Mouse (Mus musculus) kidney, adult 2 months (tissue): ENCODE data around the gene Rnaseh2b. TPM values are rescaled to one million over a fixed set of nuclear protein-coding genes. Genes with fewer than 3 reads are reported as not detected.

Experiments
- DNase-seq: peaks from one replicate; pipeline ENCODE4 v3.0.0; 2021
- H3K27ac ChIP-seq: fragments of 200-500 bp; 2 replicates; pipeline ENCODE4 v1.5.1; 2012; ENCODE audit warnings: low read depth, low read length, control low read depth, inconsistent platforms; ENCODE audit not compliant: insufficient read depth
- H3K27me3 ChIP-seq: fragments of 200-500 bp; replicated peaks from 2 replicates; pipeline ENCODE4 v1.6.1; 2012; ENCODE audit warnings: mild to moderate bottlenecking, moderate library complexity, low read length, inconsistent platforms; ENCODE audit not compliant: control insufficient read depth, insufficient read depth
- H3K36me3 ChIP-seq: fragments of 200-500 bp; 2 replicates; pipeline ENCODE4 v1.6.1; 2012; ENCODE audit warnings: mild to moderate bottlenecking, moderate library complexity, low read length, inconsistent platforms; ENCODE audit not compliant: control insufficient read depth, insufficient read depth
- H3K4me1 ChIP-seq: fragments of 200-500 bp; 2 replicates; pipeline ENCODE4 v1.6.1; 2011; ENCODE audit warnings: low read length; ENCODE audit not compliant: control insufficient read depth, insufficient read depth
- H3K4me3 ChIP-seq: fragments of 200-500 bp; 2 replicates; pipeline ENCODE4 v1.5.1; 2011; ENCODE audit warnings: mild to moderate bottlenecking, low read depth, low read length, control low read depth; ENCODE audit not compliant: insufficient read depth
- CTCF ChIP-seq: fragments of 200-500 bp; conservative IDR thresholded peaks from 2 replicates; pipeline ENCODE4 v1.5.1; 2011; ENCODE audit warnings: low read depth, mild to moderate bottlenecking, control low read depth, low read length, moderate library complexity, mixed read lengths; ENCODE audit not compliant: insufficient read depth, insufficient read length
- POLR2A ChIP-seq: fragments of 200-500 bp; IDR thresholded peaks from one replicate; pipeline ENCODE4 v1.6.1; 2011; ENCODE audit warnings: low read depth, low read length, control low read depth
- WGBS: fragments of 180-500 bp; shearing (Covaris S2); methylation state at CpG from one replicate; pipeline ENCODE4 v1.1.7; 2018; 5-methylcytosine and 5-hydroxymethylcytosine counted together
- polyA plus RNA-seq: library from polyadenylated mRNA; depleted of rRNA; stranded (reverse); fragments of >200 nt; gene quantifications from 2 replicates; pipeline ENCODE4 v1.2.3, GENCODE M21; 2012

Gene Rnaseh2b
- polyA plus RNA-seq, 1 experiment = 8.4 TPM

DNA sequence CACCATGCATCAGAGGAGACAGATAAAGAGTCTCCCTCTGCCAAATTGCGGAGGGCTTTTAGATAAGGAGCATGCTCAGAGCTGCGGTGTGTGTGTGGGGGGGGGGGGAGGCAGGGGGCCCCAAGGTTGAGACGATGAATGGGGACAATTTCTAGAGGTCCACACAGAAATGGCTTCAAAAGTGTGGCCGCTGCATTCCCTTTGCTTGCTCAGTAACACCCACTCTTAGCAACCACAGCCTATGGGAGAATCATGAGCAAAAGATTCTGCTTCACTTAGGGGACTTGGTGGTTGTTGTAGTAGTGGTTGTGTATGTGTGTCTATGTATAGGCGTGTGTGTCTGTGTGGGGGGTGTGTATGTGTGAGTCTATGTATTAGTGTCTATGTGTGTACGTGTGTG lies 88.2 kb downstream of the Rnaseh2b start:
- no peaks in the 10 kb centered on the region for H3K4me1 ChIP-seq
- no peak for DNase-seq
- H3K27me3 ChIP-seq = no peaks in the 10 kb centered on the region
- WGBS = 90% methylated on average over 6 of the region's 6 CpGs
- no peak overlapping the region for H3K27ac ChIP-seq
- TF ChIP-seq CTCF (no peak), POLR2A (no peak)
- H3K36me3 ChIP-seq = no peaks in the 10 kb centered on the region
- H3K4me3 ChIP-seq = no peak overlapping the region

DNA sequence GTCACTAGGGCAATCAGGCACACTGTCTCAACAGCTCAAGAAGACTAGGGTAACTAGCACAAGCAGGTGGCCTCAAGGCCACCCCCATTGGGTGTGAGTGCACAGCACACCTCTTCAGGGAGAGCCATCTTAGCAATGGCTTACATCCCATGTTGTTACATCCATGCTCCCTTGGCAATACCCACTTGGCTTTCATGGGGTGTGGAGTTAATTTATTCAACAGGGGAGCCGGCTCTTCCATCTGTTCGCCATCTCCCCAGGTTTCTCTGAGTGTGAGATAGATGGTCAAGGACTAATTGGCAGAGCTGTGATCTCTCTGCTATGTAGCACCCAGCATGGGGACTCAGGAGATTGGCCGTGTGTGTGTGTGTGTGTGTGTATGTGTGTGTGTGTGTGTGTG lies 90.7 kb downstream of the Rnaseh2b start:
- no peak for DNase-seq
- TF ChIP-seq POLR2A = no peak
- TF ChIP-seq CTCF = no peak
- Histone ChIP-seq H3K36me3 (no peaks in the 10 kb centered on the region), H3K4me3 (no peak overlapping the region), H3K27me3 (no peaks in the 10 kb centered on the region), H3K27ac (no peak overlapping the region), H3K4me1 (no peaks in the 10 kb centered on the region)
- 92% methylated on average over 3 of the region's 3 CpGs for WGBS

DNA sequence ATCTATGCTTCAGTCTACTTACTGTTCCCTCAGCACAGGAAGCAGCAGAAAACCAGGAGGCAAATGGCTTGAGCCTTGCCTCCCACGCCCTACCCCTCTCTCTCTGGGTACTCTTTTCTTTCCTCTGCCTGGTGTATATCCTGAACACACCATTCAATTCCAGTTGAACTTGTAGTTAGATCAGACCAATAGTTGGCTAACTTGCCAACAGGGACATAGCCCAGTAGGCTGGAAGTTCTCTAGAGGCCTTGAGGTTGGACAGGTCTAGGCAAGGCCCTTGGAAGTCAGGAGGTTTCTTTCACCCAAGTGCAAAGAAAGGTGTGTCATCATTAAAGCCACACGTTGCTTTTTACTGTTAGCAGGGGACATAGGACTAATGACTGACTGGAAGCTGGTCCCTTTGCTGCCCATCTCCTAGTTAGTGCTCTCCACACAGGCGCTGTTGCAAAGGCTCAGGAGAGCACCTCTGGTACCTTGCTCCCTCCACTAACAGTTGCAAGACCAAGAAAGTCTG lies 91.5 kb downstream of the Rnaseh2b start:
- no peak overlapping the region for H3K27ac ChIP-seq
- no peak overlapping the region for H3K4me3 ChIP-seq
- no peaks in the 10 kb centered on the region for H3K4me1 ChIP-seq
- no peak for TF ChIP-seq POLR2A
- no peak for TF ChIP-seq CTCF
- DNase-seq = no peak
- no peaks in the 10 kb centered on the region for H3K36me3 ChIP-seq
- H3K27me3 ChIP-seq = no peaks in the 10 kb centered on the region
- WGBS = 87% methylated on average over 3 of the region's 3 CpGs

DNA sequence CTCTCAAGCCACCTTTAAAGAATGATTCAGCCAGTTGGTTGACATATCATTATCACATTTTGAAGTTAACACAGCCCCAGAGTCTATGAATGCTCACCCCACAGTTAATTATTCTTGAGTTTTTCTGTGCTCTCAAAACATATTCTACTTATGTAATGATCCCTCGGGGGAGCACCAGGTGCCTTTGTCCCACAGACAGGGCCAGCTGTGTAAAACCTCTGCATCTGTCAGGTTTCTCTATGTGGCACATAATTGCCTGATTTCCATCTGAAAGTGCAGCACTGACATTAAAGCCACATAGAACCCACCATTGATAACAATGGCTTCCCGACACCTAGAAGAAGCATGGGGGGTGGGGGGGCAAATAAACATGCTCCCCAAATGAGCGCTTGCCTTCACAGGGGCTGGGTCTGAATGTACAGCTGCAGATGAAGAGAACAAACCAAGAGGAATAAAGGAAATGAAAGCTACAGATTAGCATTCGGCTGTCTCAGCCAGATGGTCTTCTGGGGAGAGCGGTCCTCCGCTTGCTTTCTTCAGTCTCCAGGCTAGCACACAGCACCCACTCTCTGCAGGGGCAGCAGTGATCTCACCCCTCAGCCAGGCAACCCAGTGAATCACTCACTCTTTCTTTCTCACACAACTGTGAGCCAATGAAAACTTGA lies 96.8 kb downstream of the Rnaseh2b start:
- no peaks in the 10 kb centered on the region for H3K36me3 ChIP-seq
- TF ChIP-seq CTCF = no peak
- no peak for TF ChIP-seq POLR2A
- H3K27me3 ChIP-seq = no peaks in the 10 kb centered on the region
- WGBS = 79% methylated on average over 6 of the region's 6 CpGs
- H3K27ac ChIP-seq = no peak overlapping the region
- DNase-seq = no peak
- no peak overlapping the region for H3K4me3 ChIP-seq
- H3K4me1 ChIP-seq = no peaks in the 10 kb centered on the region

DNA sequence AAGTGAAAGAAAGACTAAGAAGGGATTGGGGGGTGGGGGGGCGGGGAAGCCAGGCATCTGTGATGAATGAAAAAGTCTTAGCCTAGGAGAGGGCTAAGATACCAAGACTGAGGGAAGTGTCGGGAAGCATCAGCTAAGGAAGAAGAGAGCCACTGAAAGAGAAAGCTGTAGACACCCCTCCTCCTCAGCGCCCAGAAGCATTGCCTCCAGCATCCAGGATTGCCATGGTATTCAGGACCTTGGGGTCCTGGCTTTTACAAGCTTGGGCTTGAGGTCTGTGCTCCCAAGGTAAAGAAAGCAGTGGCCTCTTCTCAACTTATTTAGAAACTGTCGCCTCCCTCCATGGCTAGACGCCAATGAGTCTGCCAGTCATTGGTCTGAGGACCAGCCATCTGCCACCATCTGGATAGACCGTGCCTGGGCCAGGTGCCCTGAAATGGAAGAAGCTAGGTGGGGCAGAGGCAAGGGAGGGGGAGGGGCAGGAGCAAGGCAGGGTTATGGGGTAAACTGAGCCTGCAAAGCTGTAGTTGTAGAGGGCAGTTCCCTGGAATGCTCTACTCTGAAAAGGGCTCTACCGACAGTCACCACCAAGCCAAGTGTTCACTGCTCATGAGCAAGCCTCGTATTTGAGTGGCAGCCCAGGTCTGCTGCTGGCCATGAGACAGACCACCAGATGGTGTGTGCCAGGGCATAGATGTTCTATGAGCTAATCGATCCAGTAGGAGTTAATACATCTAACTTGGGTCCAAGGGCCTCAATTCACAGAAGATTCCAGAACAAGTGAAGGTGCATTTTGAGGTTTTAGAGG lies 97.5 kb downstream of the Rnaseh2b start:
- no peak for DNase-seq
- Histone ChIP-seq H3K36me3 (no peaks in the 10 kb centered on the region), H3K4me1 (no peaks in the 10 kb centered on the region), H3K27me3 (no peaks in the 10 kb centered on the region), H3K27ac (no peak overlapping the region), H3K4me3 (no peak overlapping the region)
- TF ChIP-seq POLR2A = no peak
- no peak for TF ChIP-seq CTCF
- 77% methylated on average over 9 of the region's 9 CpGs for WGBS

DNA sequence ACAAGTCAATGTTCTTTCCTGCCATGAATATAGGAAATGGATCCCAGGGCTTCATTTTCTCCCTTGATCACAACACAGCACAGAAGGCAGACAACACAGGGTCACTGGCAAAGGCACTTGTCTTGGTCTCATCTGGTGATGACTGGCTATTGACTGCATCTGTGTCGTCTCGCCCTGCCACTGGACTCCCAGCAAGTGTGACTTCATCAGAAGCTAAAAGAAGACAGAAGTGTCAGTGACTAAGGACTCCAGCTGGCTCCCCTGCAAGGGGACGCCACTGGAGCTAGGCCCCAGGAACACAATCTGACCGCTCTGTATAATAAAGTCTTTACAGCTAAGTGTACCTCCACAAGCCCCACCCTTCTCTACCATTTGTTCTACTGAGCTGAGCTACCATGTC lies 100.4 kb downstream of the Rnaseh2b start:
- DNase-seq = no peak
- no peak overlapping the region for H3K4me3 ChIP-seq
- 69% methylated on average over 4 of the region's 4 CpGs for WGBS
- no peaks in the 10 kb centered on the region for H3K27me3 ChIP-seq
- no peaks in the 10 kb centered on the region for H3K4me1 ChIP-seq
- H3K36me3 ChIP-seq = no peaks in the 10 kb centered on the region
- no peak overlapping the region for H3K27ac ChIP-seq
- TF ChIP-seq CTCF (no peak), POLR2A (no peak)

DNA sequence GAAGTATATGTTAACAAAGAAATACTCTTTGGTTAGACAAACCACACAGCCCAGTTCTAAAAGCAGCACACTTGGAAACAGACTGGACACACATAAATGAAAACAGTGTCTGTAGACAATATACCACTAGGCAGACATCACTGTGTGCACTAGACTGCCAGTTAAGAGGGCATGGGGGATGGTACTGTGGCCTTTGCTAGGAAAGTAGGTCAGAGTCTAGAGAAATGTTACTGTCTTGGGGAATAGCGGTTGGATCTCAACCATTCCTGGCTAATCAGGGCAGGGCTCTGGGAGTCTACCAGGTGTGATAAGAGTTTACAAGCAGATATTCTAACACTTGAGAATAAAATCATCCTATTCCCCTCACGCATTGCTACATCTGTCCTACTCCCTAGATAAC lies 103.0 kb downstream of the Rnaseh2b start:
- H3K4me1 ChIP-seq = no peaks in the 10 kb centered on the region

More for the DNA sequence above, 103.0 kb downstream of the Rnaseh2b start:
- DNase-seq = no peak
- WGBS = 86% methylated on average over 2 of the region's 2 CpGs
- Histone ChIP-seq H3K27ac (no peak overlapping the region), H3K4me3 (no peak overlapping the region), H3K36me3 (no peaks in the 10 kb centered on the region), H3K27me3 (no peaks in the 10 kb centered on the region)
- TF ChIP-seq POLR2A (no peak), CTCF (no peak)
